Mouse (Mus musculus) R1 (cell line): ENCODE data around the gene Agtpbp1.

ENCODE experiments used
- DNase-seq: peaks from one replicate; pipeline ENCODE4 v3.0.0-alpha.2; 2018; ENCODE audit warnings: low read depth, low spot score

Gene Agtpbp1

GRCm38 (mm10) chr13:59481484-59481855 is 103.6 kb downstream of the Agtpbp1 start:
- no peak for DNase-seq

GRCm38 (mm10) chr13:59480599-59481483 is 104.2 kb downstream of the Agtpbp1 start:
- DNase-seq, result no peak

- DNase-seq, result peak; percentile 67
Observed at GRCm38 (mm10) chr13:59477928-59478327, 107.1 kb downstream of the Agtpbp1 start.

- peak; percentile 56 for DNase-seq
Observed at GRCm38 (mm10) chr13:59477451-59477850, 107.6 kb downstream of the Agtpbp1 start.

- DNase-seq, result no peak
Observed at GRCm38 (mm10) chr13:59474973-59475372, 110.1 kb downstream of the Agtpbp1 start.

- DNase-seq, result peak; percentile 69
Observed at GRCm38 (mm10) chr13:59473341-59473740, 111.7 kb downstream of the Agtpbp1 start.

- DNase-seq, result no peak
Observed at GRCm38 (mm10) chr13:59472222-59472621, 112.8 kb downstream of the Agtpbp1 start.

GRCm38 (mm10) chr13:59469701-59470100 is 115.3 kb downstream of the Agtpbp1 start:
- DNase-seq, result no peak

GRCm38 (mm10) chr13:59468181-59468802 is 116.7 kb downstream of the Agtpbp1 start:
- peak; percentile 74 for DNase-seq

- DNase-seq, result no peak
Observed at GRCm38 (mm10) chr13:59467591-59467990, 117.4 kb downstream of the Agtpbp1 start.

GRCm38 (mm10) chr13:59460958-59461357 is 124.1 kb downstream of the Agtpbp1 start:
- DNase-seq, result no peak

- no peak for DNase-seq
Observed at GRCm38 (mm10) chr13:59456203-59456602, 128.8 kb downstream of the Agtpbp1 start.

- no peak for DNase-seq
Observed at GRCm38 (mm10) chr13:59454001-59454785, 130.8 kb downstream of the Agtpbp1 start.

- no peak for DNase-seq
Observed at GRCm38 (mm10) chr13:59453582-59453981, 131.4 kb downstream of the Agtpbp1 start.

GRCm38 (mm10) chr13:59453045-59453444 is 132.0 kb downstream of the Agtpbp1 start:
- no peak for DNase-seq

- DNase-seq, result no peak
Observed at GRCm38 (mm10) chr13:59450840-59451239, 134.2 kb downstream of the Agtpbp1 start.

GRCm38 (mm10) chr13:59447130-59447529 is 137.9 kb downstream of the Agtpbp1 start:
- no peak for DNase-seq

- DNase-seq, result no peak
Observed at GRCm38 (mm10) chr13:59445179-59445578, 139.8 kb downstream of the Agtpbp1 start.

- DNase-seq, result no peak
Observed at GRCm38 (mm10) chr13:59444371-59444770, 140.7 kb downstream of the Agtpbp1 start.

- no peak for DNase-seq
Observed at GRCm38 (mm10) chr13:59439683-59440082, 145.3 kb downstream of the Agtpbp1 start.

GRCm38 (mm10) chr13:59434554-59434953 is 150.5 kb downstream of the Agtpbp1 start:
- DNase-seq, result peak; percentile 46
